8 mouse cellular contexts compared by ENCODE assay signal in the genomic region with DNA sequence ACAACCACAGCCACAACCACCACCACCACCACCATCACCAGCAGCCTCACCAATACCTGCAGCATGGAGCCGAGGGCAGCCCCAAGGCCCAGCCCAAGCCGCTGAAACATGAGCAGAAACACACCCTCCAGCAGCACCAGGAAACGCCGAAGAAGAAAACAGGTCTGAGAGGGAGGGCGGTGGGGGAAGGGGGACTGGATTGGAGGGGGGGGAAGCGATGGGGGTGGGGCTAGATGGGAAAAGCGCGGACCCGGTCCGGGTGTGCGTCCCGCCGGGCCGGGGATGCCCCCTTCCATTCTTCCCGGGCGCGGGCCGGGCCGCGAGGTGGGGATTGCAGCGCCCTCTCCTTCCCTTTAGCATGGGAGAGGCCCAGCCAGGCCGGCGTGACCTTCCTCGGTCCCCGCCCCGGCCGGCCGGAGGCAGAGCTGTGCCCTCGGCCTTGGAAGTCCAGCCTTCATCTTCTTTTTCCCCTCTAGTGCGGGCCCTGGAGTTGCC. TPM values are rescaled to one million over a fixed set of nuclear protein-coding genes. Genes with fewer than 3 reads are reported as not detected.
DNase-seq lines count a peak whose midpoint lies in the region; ATAC-seq and TF ChIP-seq lines count a peak whose summit lies in the region.

No protein-coding gene starts in this region.

- peak overlapping the region; percentile 96 for H3K9ac ChIP-seq in kidney, embryonic 14.5 days (ENCODE audit: low read depth, low read length)
- H3K9ac ChIP-seq in lung, embryonic 14.5 days = peak overlapping the region; percentile 98

- H3K27ac ChIP-seq in kidney, embryonic 14.5 days (ENCODE audit: low read depth, low read length) = peak overlapping the region; percentile 97
- peak overlapping the region; percentile 98 for H3K27ac ChIP-seq in lung, embryonic 14.5 days (ENCODE audit: low read depth)

- no peaks in the 10 kb centered on the region for H3K27me3 ChIP-seq in kidney, embryonic 14.5 days (ENCODE audit: control insufficient read depth, insufficient read depth, low read length)
- no peaks in the 10 kb centered on the region for H3K27me3 ChIP-seq in lung, embryonic 14.5 days (ENCODE audit: insufficient read depth, low read length)

- TF ChIP-seq CTCF in lung, embryonic 14.5 days (IDR thresholded peaks at IDR 0.05; ENCODE audit: low read depth) = no peak

- peaks cover 11% of the 10 kb centered on the region for H3K36me3 ChIP-seq in kidney, embryonic 14.5 days (ENCODE audit: control insufficient read depth, insufficient read depth, low read length)
- H3K36me3 ChIP-seq in lung, embryonic 14.5 days (ENCODE audit: insufficient read depth) = peaks cover 22% of the 10 kb centered on the region

- H3K4me1 ChIP-seq in kidney, embryonic 14.5 days (ENCODE audit: control insufficient read depth, insufficient read depth, low read length) = peaks cover 7% of the 10 kb centered on the region
- no peaks in the 10 kb centered on the region for H3K4me1 ChIP-seq in lung, embryonic 14.5 days (ENCODE audit: insufficient read depth)

- 1% methylated on average over 29 of the region's 30 CpGs for WGBS in kidney, embryonic 14.5 days
- WGBS in lung, embryonic 14.5 days = 0% methylated on average over 28 of the region's 30 CpGs

- peak overlapping the region; percentile 99 for H3K4me3 ChIP-seq in kidney, embryonic 14.5 days (ENCODE audit: low read length)
- peak overlapping the region; percentile 98 for H3K4me3 ChIP-seq in lung, embryonic 14.5 days (ENCODE audit: low read depth, low read length)

- no peaks in the 10 kb centered on the region for H3K9me3 ChIP-seq in kidney, embryonic 14.5 days (ENCODE audit: control insufficient read depth, low read length)
- H3K9me3 ChIP-seq in lung, embryonic 14.5 days (ENCODE audit: low read depth, low read length) = no peaks in the 10 kb centered on the region

- peak overlapping the region; percentile 53 for H3K4me2 ChIP-seq in kidney, embryonic 14.5 days (replicated peaks; ENCODE audit: low read depth, low read length)
- H3K4me2 ChIP-seq in lung, embryonic 14.5 days = peak overlapping the region; percentile 78

- peak; percentile 38 for DNase-seq in 3T3-L1 (ENCODE audit: low read depth, low spot score)
- peak; percentile 69 for DNase-seq in R1 (ENCODE audit: low read depth, low spot score)
- peak; percentile 16 for DNase-seq in embryo, embryonic 11.5 days (ENCODE audit: low read depth, low spot score)
- DNase-seq in heart, adult 8-10 months (ENCODE audit: low spot score) = peak; percentile 21
- no peak for DNase-seq in lung, embryonic 14.5 days
- DNase-seq in urinary bladder, postnatal 14 days (ENCODE audit: low spot score) = peak; percentile 35

- ATAC-seq in kidney, embryonic 14.5 days (ENCODE audit: low FRiP score, low TSS enrichment) = peak; percentile 55
- ATAC-seq in lung, embryonic 14.5 days (ENCODE audit: insufficient read depth) = peak; percentile 47
- peak; percentile 7; the same call in 1 of the 2 replicates for ATAC-seq in neutrophil, adult 5-6 weeks (ENCODE audit: extremely low read depth, insufficient number of reproducible peaks, low FRiP score, poor library complexity, severe bottlenecking)

RNA-seq across cellular contexts. Expression of a gene that starts 0.4 kb away (rescaled TPM):
- total RNA-seq in heart, adult 8-10 months (2022) = 10 to 100 TPM; 38.9 to 49.7 (median 45.2) TPM
- 9.2 and 9.7 TPM in 2 replicates for polyA plus RNA-seq in kidney, embryonic 14.5 days (2014; fragmentation: Nextera tagmentation; extraction: Ambion mirVana)
- 6.5 and 7.5 TPM in 2 replicates for polyA plus RNA-seq in lung, embryonic 14.5 days (2014; fragmentation: Nextera tagmentation; extraction: Ambion mirVana)
- 176 and 178 TPM in 2 replicates for total RNA-seq in neutrophil, adult 5-6 weeks (2017)

RNA-seq across cellular contexts. Expression of a gene that starts 38.7 kb away (rescaled TPM):
- total RNA-seq in heart, adult 8-10 months (2022) = not detected
- not detected in 2 replicates for polyA plus RNA-seq in kidney, embryonic 14.5 days (2014; fragmentation: Nextera tagmentation; extraction: Ambion mirVana)
- polyA plus RNA-seq in lung, embryonic 14.5 days (2014; fragmentation: Nextera tagmentation; extraction: Ambion mirVana) = not detected in 2 replicates
- total RNA-seq in neutrophil, adult 5-6 weeks (2017) = not detected in 2 replicates
